Mouse (Mus musculus): ENCODE results near the gene Etfb.

GRCm38 (mm10) chr7:43417298-43417697, 26.6 kb upstream of the Etfb start:
- TF ChIP-seq CTCF (IDR thresholded peaks at IDR 0.05; ENCODE audit: extremely low read depth, insufficient read depth, low read length) (no peak), POLR2A (IDR thresholded peaks at IDR 0.05; ENCODE audit: extremely low read depth, insufficient read depth, low read length) (no peak)
